17 mouse cellular contexts compared by ENCODE assay signal in the genomic region with DNA sequence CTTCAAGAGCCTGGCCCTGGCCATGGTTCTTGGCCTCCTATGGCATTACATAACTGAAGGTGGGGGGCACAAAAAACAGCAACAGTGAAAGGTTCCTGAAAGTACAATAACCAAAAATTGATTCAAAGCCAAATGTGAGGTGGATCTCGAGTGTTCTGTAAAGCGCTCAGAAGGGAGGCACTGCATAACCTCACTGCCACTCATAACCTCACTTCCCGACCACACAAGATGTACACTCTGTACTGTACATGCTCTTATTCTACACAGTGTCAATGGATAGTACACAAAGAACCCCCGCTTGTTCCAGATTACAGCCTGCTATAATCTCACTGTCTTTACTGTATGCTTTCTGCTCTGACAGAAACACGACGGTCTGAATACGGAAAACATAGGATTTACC.
"Had no signal": no experiment of that assay in that cellular context is flagged by ENCODE, and none has a peak within 500 bp of the region (broad histone marks: within the 10 kb centered on the region; RNA-seq: fewer than 3 reads in every experiment).

No protein-coding gene starts in this region.

- H3K4me3 ChIP-seq: liver, embryonic 13.5 days; liver, embryonic 15.5 days; megakaryocyte, embryonic 14.5 days; midbrain, embryonic 13.5 days; midbrain, embryonic 15.5 days; neural tube, embryonic 12.5 days; stomach, embryonic 15.5 days had no signal

- H3K27me3 ChIP-seq: liver, embryonic 13.5 days; liver, embryonic 15.5 days; megakaryocyte, embryonic 14.5 days; midbrain, embryonic 13.5 days; midbrain, embryonic 15.5 days; neural tube, embryonic 12.5 days; stomach, embryonic 15.5 days had no signal

- DNase-seq: liver; liver, embryonic 13.5 days; liver, postnatal 0 days; right cerebral cortex, postnatal 14 days; thymus, adult 2 months; thymus, postnatal 25 days; thymus, postnatal 4 days had no signal

- H3K9ac ChIP-seq: liver, embryonic 13.5 days; liver, embryonic 15.5 days; liver, postnatal 0 days; midbrain, embryonic 13.5 days; midbrain, embryonic 15.5 days; neural tube, embryonic 12.5 days; stomach, embryonic 15.5 days had no signal

- H3K4me1 ChIP-seq: liver, embryonic 13.5 days; liver, embryonic 15.5 days; megakaryocyte, embryonic 14.5 days; midbrain, embryonic 13.5 days; midbrain, embryonic 15.5 days; neural tube, embryonic 12.5 days; stomach, embryonic 15.5 days had no signal

- H3K4me2 ChIP-seq: liver, embryonic 11.5 days; liver, embryonic 13.5 days; liver, embryonic 15.5 days; midbrain, embryonic 11.5 days; midbrain, embryonic 13.5 days; midbrain, embryonic 15.5 days; neural tube, embryonic 12.5 days; stomach, embryonic 15.5 days had no signal

- ATAC-seq: liver, postnatal 0 days; midbrain, embryonic 13.5 days; midbrain, embryonic 15.5 days had no signal

- H3K9me3 ChIP-seq: liver, embryonic 13.5 days; liver, embryonic 15.5 days; megakaryocyte, embryonic 14.5 days; midbrain, embryonic 13.5 days; midbrain, embryonic 15.5 days; neural tube, embryonic 12.5 days; stomach, embryonic 15.5 days had no signal

- H3K27ac ChIP-seq: liver, embryonic 13.5 days; liver, embryonic 15.5 days; macrophage; midbrain, embryonic 13.5 days; midbrain, embryonic 15.5 days; neural tube, embryonic 12.5 days; stomach, embryonic 15.5 days; stomach, postnatal 0 days had no signal

- H3K36me3 ChIP-seq: liver, embryonic 13.5 days; liver, embryonic 15.5 days; midbrain, embryonic 13.5 days; midbrain, embryonic 15.5 days; neural tube, embryonic 12.5 days; stomach, embryonic 15.5 days had no signal
